Mouse (Mus musculus): ENCODE data around the gene Slc38a7.
"Not testable (repeated sequence)": the region's sequence is repeated elsewhere in the genome, so short reads cannot be mapped to it uniquely, and the experiment has no call there.

DNA sequence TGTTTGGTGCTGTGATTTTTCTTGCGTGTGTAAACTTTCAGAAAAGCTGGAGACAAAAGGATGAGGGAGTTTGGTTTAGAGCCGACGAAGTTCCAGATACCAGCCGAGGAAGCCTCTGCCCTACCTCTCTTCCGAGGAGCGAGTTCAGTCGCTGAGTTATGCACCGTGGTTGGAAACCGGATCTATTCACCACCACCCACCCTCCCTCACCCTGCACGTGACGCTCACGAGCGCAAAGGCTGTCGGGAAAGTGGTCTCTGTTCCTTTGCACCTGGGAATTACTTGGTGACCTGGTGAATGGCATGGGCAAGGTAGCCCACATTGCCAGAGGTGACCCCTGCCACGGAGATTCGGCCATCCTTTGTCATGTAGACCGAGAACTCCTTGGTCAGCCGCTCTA, 11.5 kb upstream of the Slc38a7 start:
- TF ChIP-seq POLR2A (IDR thresholded peaks at IDR 0.05; ENCODE audit: borderline replicate concordance, insufficient read depth, low read length); CTCF (IDR thresholded peaks at IDR 0.05; ENCODE audit: borderline replicate concordance, insufficient read depth, low read depth, low read length): not testable (repeated sequence)

Data from cerebellum, adult 2 months (tissue).